7 mouse cellular contexts compared by ENCODE assay signal in genomic region chr1:37347361-37348080, GRCm38 (mm10). TPM values are rescaled to one million over a fixed set of nuclear protein-coding genes. Genes with fewer than 3 reads are reported as not detected.
DNase-seq lines count a peak whose midpoint lies in the region.

No protein-coding gene starts in this region.

- intact Hi-C loops in heart, postnatal 14 days (cut with DNase I), result no loop called here

- peak; percentile 14 for DNase-seq in kidney, postnatal 14 days
- DNase-seq in kidney, postnatal 4 days, result no peak
- DNase-seq in adipocyte (ENCODE audit: low spot score), result peak; percentile 68
- DNase-seq in brain, adult 2 months (ENCODE audit: low read depth, low spot score), result peak; percentile 94
- peak; percentile 16 to 48 for DNase-seq in heart, postnatal 14 days
- no peak for DNase-seq in neural tube, embryonic 10.5 days (ENCODE audit: extremely low spot score, low spot score)
- DNase-seq in urinary bladder, postnatal 14 days (ENCODE audit: low spot score), result no peak

RNA-seq across cellular contexts. Expression of gene Inpp4a, which starts 47.9 kb away (rescaled TPM):
- 10 to 100 TPM; 17.2 to 17.3 TPM for total RNA-seq in heart, postnatal 14 days (2021)

Comparison
In these comparisons a context has a peak if more than half of its experiments do, and no peak if none do; other contexts are left out.
1. DNase-seq: peak in kidney, postnatal 14 days (single experiment), adipocyte (single experiment), brain, adult 2 months (single experiment) and heart, postnatal 14 days (2 of 2); none in kidney, postnatal 4 days (0 of 2), neural tube, embryonic 10.5 days (single experiment) and urinary bladder, postnatal 14 days (single experiment).